Mouse (Mus musculus) liver, embryonic 12.5 days (tissue): Measurements from ENCODE around the gene Suds3. TPM values are rescaled to one million over a fixed set of nuclear protein-coding genes. Genes with fewer than 3 reads are reported as not detected.

ENCODE experiments used
- ATAC-seq: fragments of 200-750 bp; cut with Nextera tagmentation; 2 replicates; pipeline ENCODE4 v1.8.0; 2017; ENCODE audit warnings: moderate number of reproducible peaks, mild to moderate bottlenecking, moderate library complexity
- H3K27ac ChIP-seq: fragments of 300-500 bp; sonication (generic); 2 replicates; pipeline ENCODE4 v1.5.1; 2016; ENCODE audit warnings: mild to moderate bottlenecking
- H3K27me3 ChIP-seq: fragments of 300-500 bp; sonication (generic); replicated peaks from 2 replicates; pipeline ENCODE4 v1.6.1; 2016; ENCODE audit warnings: mild to moderate bottlenecking, moderate library complexity
- H3K36me3 ChIP-seq: fragments of 300-500 bp; sonication (generic); 2 replicates; pipeline ENCODE4 v1.6.1; 2016; ENCODE audit warnings: mild to moderate bottlenecking, moderate library complexity
- H3K4me1 ChIP-seq: fragments of 300-500 bp; sonication (generic); 2 replicates; pipeline ENCODE4 v1.6.1; 2016
- H3K4me2 ChIP-seq: fragments of 300-500 bp; sonication (generic); 2 replicates; pipeline ENCODE4 v1.6.1; 2016; ENCODE audit warnings: mild to moderate bottlenecking, moderate library complexity
- H3K4me3 ChIP-seq: fragments of 300-500 bp; sonication (generic); 2 replicates; pipeline ENCODE4 v1.5.1; 2016; ENCODE audit warnings: mild to moderate bottlenecking, moderate library complexity
- H3K9ac ChIP-seq: fragments of 300-500 bp; sonication (generic); 2 replicates; pipeline ENCODE4 v1.6.1; 2016; ENCODE audit warnings: mild to moderate bottlenecking, moderate library complexity
- H3K9me3 ChIP-seq: fragments of 300-500 bp; sonication (generic); replicated peaks from 2 replicates; pipeline ENCODE4 v1.6.1; 2016; ENCODE audit warnings: mild to moderate bottlenecking, moderate library complexity
- WGBS: fragments of 180-500 bp; shearing (Covaris S2); methylation state at CpG from one replicate; pipeline ENCODE4 v1.1.7; 2016; ENCODE audit not compliant: insufficient replicate concordance; 5-methylcytosine and 5-hydroxymethylcytosine counted together
- polyA plus RNA-seq: library from polyadenylated mRNA; unstranded; fragments of >200 nt; fragmentation: Nextera tagmentation; extraction: Ambion mirVana; gene quantifications from 2 replicates; pipeline ENCODE4 v1.2.1, GENCODE M21; 2016

Suds3 gene
- 61.2 and 66.4 TPM in 2 replicates for polyA plus RNA-seq

GRCm38 (mm10) chr5:117115836-117116366 is at the start of gene Suds3:
Suds3 (minus strand) TSS chr5:117116113.
- H3K4me1 ChIP-seq: peaks cover 42% of the 10 kb centered on the region
- peaks cover 31% of the 10 kb centered on the region for H3K36me3 ChIP-seq
- H3K4me2 ChIP-seq: peak within 1 kb of the TSS; percentile 90
- peak within 1 kb of the TSS; percentile 98 for H3K4me3 ChIP-seq
- 1% methylated on average over 45 of the region's 59 CpGs for WGBS
- H3K27me3 ChIP-seq: no peaks in the 10 kb centered on the region
- H3K27ac ChIP-seq: peak within 1 kb of the TSS; percentile 86
- no peaks in the 10 kb centered on the region for H3K9me3 ChIP-seq
- peak; percentile 74 for ATAC-seq
- H3K9ac ChIP-seq: peak within 1 kb of the TSS; percentile 93

- no peak overlapping the region for H3K9ac ChIP-seq
- peaks cover 35% of the 10 kb centered on the region for H3K4me1 ChIP-seq
- WGBS: 83% methylated on average over 2 of the region's 2 CpGs
- no peaks in the 10 kb centered on the region for H3K9me3 ChIP-seq
- H3K27ac ChIP-seq: no peak overlapping the region
- no peaks in the 10 kb centered on the region for H3K27me3 ChIP-seq
- no peak overlapping the region for H3K4me2 ChIP-seq
- H3K36me3 ChIP-seq: peaks cover 84% of the 10 kb centered on the region
- ATAC-seq: no peak
- no peak overlapping the region for H3K4me3 ChIP-seq
Observed at GRCm38 (mm10) chr5:117164923-117165322, 49.0 kb upstream of the Suds3 start.

- Histone ChIP-seq H3K36me3 (peaks cover 84% of the 10 kb centered on the region), H3K27me3 (no peaks in the 10 kb centered on the region), H3K27ac (no peak overlapping the region), H3K4me1 (peaks cover 36% of the 10 kb centered on the region), H3K4me3 (no peak overlapping the region), H3K4me2 (no peak overlapping the region), H3K9ac (no peak overlapping the region), H3K9me3 (no peaks in the 10 kb centered on the region)
- WGBS: 86% methylated on average over 5 of the region's 5 CpGs
- no peak for ATAC-seq
Observed at GRCm38 (mm10) chr5:117164516-117164915, 48.6 kb upstream of the Suds3 start.

- Histone ChIP-seq H3K4me1 (peaks cover 43% of the 10 kb centered on the region), H3K27ac (no peak overlapping the region), H3K9me3 (no peaks in the 10 kb centered on the region), H3K9ac (no peak overlapping the region), H3K4me3 (no peak overlapping the region), H3K4me2 (no peak overlapping the region), H3K36me3 (peaks cover 84% of the 10 kb centered on the region), H3K27me3 (no peaks in the 10 kb centered on the region)
- 93% methylated on average over 13 of the region's 13 CpGs for WGBS
- ATAC-seq: no peak
Observed at GRCm38 (mm10) chr5:117163790-117164189, 47.9 kb upstream of the Suds3 start.

- Histone ChIP-seq H3K27me3 (no peaks in the 10 kb centered on the region), H3K9ac (no peak overlapping the region), H3K4me1 (peaks cover 35% of the 10 kb centered on the region), H3K27ac (no peak overlapping the region), H3K4me3 (no peak overlapping the region), H3K4me2 (no peak overlapping the region), H3K9me3 (no peaks in the 10 kb centered on the region), H3K36me3 (peaks cover 78% of the 10 kb centered on the region)
- 82% methylated on average over 10 of the region's 10 CpGs for WGBS
- ATAC-seq: no peak
Observed at GRCm38 (mm10) chr5:117160499-117160898, 44.6 kb upstream of the Suds3 start.

GRCm38 (mm10) chr5:117159805-117160291 is 43.9 kb upstream of the Suds3 start:
- Histone ChIP-seq H3K4me3 (no peak overlapping the region), H3K4me1 (peaks cover 32% of the 10 kb centered on the region), H3K9me3 (no peaks in the 10 kb centered on the region), H3K36me3 (peaks cover 78% of the 10 kb centered on the region), H3K9ac (no peak overlapping the region), H3K27ac (no peak overlapping the region), H3K4me2 (no peak overlapping the region), H3K27me3 (no peaks in the 10 kb centered on the region)
- WGBS: 69% methylated on average over 6 of the region's 6 CpGs
- ATAC-seq: no peak

- H3K27ac ChIP-seq: no peak overlapping the region
Observed at GRCm38 (mm10) chr5:117159326-117159725, 43.4 kb upstream of the Suds3 start.

GRCm38 (mm10) chr5:117158335-117159018 is 42.6 kb upstream of the Suds3 start:
- Histone ChIP-seq H3K27me3 (no peaks in the 10 kb centered on the region), H3K9me3 (no peaks in the 10 kb centered on the region), H3K4me2 (no peak overlapping the region), H3K4me3 (no peak overlapping the region), H3K27ac (0 out of 2 replicates have a peak overlapping the region, but pooled peaks have one; percentile 36), H3K36me3 (peaks cover 79% of the 10 kb centered on the region), H3K4me1 (peaks cover 31% of the 10 kb centered on the region), H3K9ac (no peak overlapping the region)
- no peak for ATAC-seq
- 79% methylated on average over 7 of the region's 7 CpGs for WGBS

More at GRCm38 (mm10) chr5:117159326-117159725, 43.4 kb upstream of the Suds3 start:
- peaks cover 78% of the 10 kb centered on the region for H3K36me3 ChIP-seq
- WGBS: 73% methylated on average over 8 of the region's 8 CpGs
- H3K4me3 ChIP-seq: no peak overlapping the region
- no peaks in the 10 kb centered on the region for H3K9me3 ChIP-seq
- H3K27me3 ChIP-seq: no peaks in the 10 kb centered on the region
- no peak for ATAC-seq
- peaks cover 29% of the 10 kb centered on the region for H3K4me1 ChIP-seq
- H3K4me2 ChIP-seq: no peak overlapping the region
- no peak overlapping the region for H3K9ac ChIP-seq

- Histone ChIP-seq H3K9ac (no peak overlapping the region), H3K9me3 (no peaks in the 10 kb centered on the region), H3K4me2 (no peak overlapping the region), H3K27me3 (no peaks in the 10 kb centered on the region), H3K4me1 (peaks cover 31% of the 10 kb centered on the region), H3K36me3 (peaks cover 79% of the 10 kb centered on the region), H3K4me3 (no peak overlapping the region), H3K27ac (no peak overlapping the region)
- 80% methylated on average over 15 of the region's 15 CpGs for WGBS
- no peak for ATAC-seq
Observed at GRCm38 (mm10) chr5:117153527-117154091, 37.7 kb upstream of the Suds3 start.

GRCm38 (mm10) chr5:117152944-117153343 is 37.0 kb upstream of the Suds3 start:
- Histone ChIP-seq H3K9me3 (no peaks in the 10 kb centered on the region), H3K36me3 (peaks cover 79% of the 10 kb centered on the region), H3K4me2 (no peak overlapping the region), H3K27ac (no peak overlapping the region), H3K9ac (no peak overlapping the region), H3K4me3 (no peak overlapping the region), H3K27me3 (no peaks in the 10 kb centered on the region), H3K4me1 (peaks cover 38% of the 10 kb centered on the region)
- no peak for ATAC-seq

GRCm38 (mm10) chr5:117150068-117150467 is 34.2 kb upstream of the Suds3 start:
- no peak overlapping the region for H3K4me3 ChIP-seq
- no peak overlapping the region; the same call in 1 of the 2 replicates for H3K27ac ChIP-seq
- whole genome bisulfite sequencing: 59% methylated on average over 5 of the region's 5 CpGs
- peaks cover 56% of the 10 kb centered on the region for H3K4me1 ChIP-seq
- no peak for ATAC-seq
- H3K9me3 ChIP-seq: peaks cover 11% of the 10 kb centered on the region
- H3K4me2 ChIP-seq: no peak overlapping the region
- H3K36me3 ChIP-seq: peaks cover 83% of the 10 kb centered on the region
- no peak overlapping the region for H3K9ac ChIP-seq
- no peaks in the 10 kb centered on the region for H3K27me3 ChIP-seq
